Mouse (Mus musculus): ENCODE results near the gene Pemt. TPM values are rescaled to one million over a fixed set of nuclear protein-coding genes. Genes with fewer than 3 reads are reported as not detected.

Pemt gene
- polyA plus RNA-seq, 1 experiment from 2014 or later, result 7.4 TPM

DNA sequence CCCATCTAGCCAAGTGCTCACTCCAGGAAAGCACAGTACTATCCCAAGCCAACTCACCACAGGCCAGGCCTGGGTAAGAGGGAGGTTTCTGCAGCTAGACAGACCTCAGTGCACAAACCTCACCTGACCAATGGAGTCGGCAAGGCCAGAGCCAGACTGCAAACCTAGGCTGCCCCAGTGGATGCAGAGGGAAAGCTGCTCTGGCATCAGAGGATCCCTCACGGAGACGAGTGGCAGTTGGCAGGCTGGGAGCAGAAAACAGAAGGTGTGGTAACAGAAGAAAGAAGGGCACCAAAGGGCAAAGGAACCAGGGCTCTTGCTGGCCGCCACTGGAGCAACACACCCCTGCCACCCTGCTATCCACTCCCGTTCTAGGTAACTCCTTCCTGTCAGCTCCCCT lies 20.1 kb downstream of the Pemt start:
- no peak overlapping the region for H3K4me3 ChIP-seq
- H3K9ac ChIP-seq, result no peak overlapping the region
- no peak overlapping the region for H3K4me2 ChIP-seq
- no peaks in the 10 kb centered on the region for H3K36me3 ChIP-seq
- no peak overlapping the region for H3K27ac ChIP-seq
- H3K4me1 ChIP-seq (replicated peaks), result peaks cover 11% of the 10 kb centered on the region
- 83% methylated on average over 5 of the region's 5 CpGs for WGBS
- H3K27me3 ChIP-seq, result no peaks in the 10 kb centered on the region
- no peak for ATAC-seq (ENCODE audit: low FRiP score)
- H3K9me3 ChIP-seq, result no peaks in the 10 kb centered on the region

GRCm38 (mm10) chr11:60021201-60021600 lies 25.1 kb downstream of the Pemt start:
- Histone ChIP-seq H3K9ac (no peak overlapping the region), H3K27me3 (no peaks in the 10 kb centered on the region), H3K4me3 (no peak overlapping the region), H3K4me2 (no peak overlapping the region), H3K27ac (no peak overlapping the region), H3K36me3 (no peaks in the 10 kb centered on the region), H3K4me1 (replicated peaks) (no peaks in the 10 kb centered on the region), H3K9me3 (no peaks in the 10 kb centered on the region)
- WGBS, result 90% methylated on average over 6 of the region's 6 CpGs
- ATAC-seq (ENCODE audit: low FRiP score), result no peak

DNA sequence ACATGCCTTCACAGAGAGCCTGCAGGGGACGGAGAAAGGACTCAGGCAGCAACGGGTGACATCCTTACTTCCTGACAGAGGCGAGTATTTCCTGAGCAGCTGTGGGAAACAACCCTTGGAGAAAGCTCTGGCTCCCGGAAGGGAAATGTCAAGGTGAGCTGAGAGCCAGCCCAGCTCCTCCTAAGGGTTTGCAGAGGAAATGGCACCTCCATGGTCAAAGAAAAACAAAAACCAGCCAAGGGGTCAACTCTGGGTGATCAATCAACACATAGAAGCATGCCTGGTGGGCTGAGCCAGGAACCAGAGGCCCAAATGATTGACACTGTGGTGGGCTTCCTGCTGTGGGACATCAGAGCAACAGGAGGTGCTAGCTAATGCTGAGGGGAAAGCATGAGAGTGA lies 29.6 kb downstream of the Pemt start:
- Histone ChIP-seq H3K4me1 (replicated peaks) (no peaks in the 10 kb centered on the region; the same call in 1 of the 2 replicates), H3K36me3 (no peaks in the 10 kb centered on the region), H3K9ac (no peak overlapping the region), H3K27ac (no peak overlapping the region), H3K9me3 (no peaks in the 10 kb centered on the region), H3K27me3 (no peaks in the 10 kb centered on the region), H3K4me2 (no peak overlapping the region), H3K4me3 (no peak overlapping the region)
- no peak for ATAC-seq (ENCODE audit: low FRiP score)
- 66% methylated on average over 4 of the region's 4 CpGs for WGBS

GRCm38 (mm10) chr11:60011516-60011915 lies 34.8 kb downstream of the Pemt start:
- Histone ChIP-seq H3K27ac (no peak overlapping the region), H3K36me3 (no peaks in the 10 kb centered on the region), H3K27me3 (no peaks in the 10 kb centered on the region), H3K4me1 (replicated peaks) (peaks cover 16% of the 10 kb centered on the region), H3K4me2 (no peak overlapping the region), H3K9me3 (no peaks in the 10 kb centered on the region), H3K4me3 (no peak overlapping the region), H3K9ac (no peak overlapping the region)
- WGBS, result 73% methylated on average over 3 of the region's 3 CpGs
- no peak for ATAC-seq (ENCODE audit: low FRiP score)

GRCm38 (mm10) chr11:60009451-60009850 lies 36.8 kb downstream of the Pemt start:
- 44% methylated on average over 3 of the region's 3 CpGs for WGBS
- no peak overlapping the region for H3K4me2 ChIP-seq
- H3K4me3 ChIP-seq, result no peak overlapping the region
- no peak for ATAC-seq (ENCODE audit: low FRiP score)
- H3K9ac ChIP-seq, result no peak overlapping the region
- H3K27me3 ChIP-seq, result no peaks in the 10 kb centered on the region
- H3K36me3 ChIP-seq, result no peaks in the 10 kb centered on the region
- peaks cover 16% of the 10 kb centered on the region for H3K4me1 ChIP-seq (replicated peaks)
- no peak overlapping the region for H3K27ac ChIP-seq
- no peaks in the 10 kb centered on the region for H3K9me3 ChIP-seq

GRCm38 (mm10) chr11:60005866-60006265 lies 40.4 kb downstream of the Pemt start:
- no peak overlapping the region for H3K4me3 ChIP-seq
- peaks cover 16% of the 10 kb centered on the region for H3K4me1 ChIP-seq (replicated peaks)
- H3K9ac ChIP-seq, result no peak overlapping the region
- no peaks in the 10 kb centered on the region for H3K36me3 ChIP-seq
- H3K9me3 ChIP-seq, result no peaks in the 10 kb centered on the region
- H3K27ac ChIP-seq, result no peak overlapping the region
- no peak overlapping the region for H3K4me2 ChIP-seq
- 76% methylated on average over 3 of the region's 3 CpGs for WGBS
- no peaks in the 10 kb centered on the region for H3K27me3 ChIP-seq
- no peak for ATAC-seq (ENCODE audit: low FRiP score)

DNA sequence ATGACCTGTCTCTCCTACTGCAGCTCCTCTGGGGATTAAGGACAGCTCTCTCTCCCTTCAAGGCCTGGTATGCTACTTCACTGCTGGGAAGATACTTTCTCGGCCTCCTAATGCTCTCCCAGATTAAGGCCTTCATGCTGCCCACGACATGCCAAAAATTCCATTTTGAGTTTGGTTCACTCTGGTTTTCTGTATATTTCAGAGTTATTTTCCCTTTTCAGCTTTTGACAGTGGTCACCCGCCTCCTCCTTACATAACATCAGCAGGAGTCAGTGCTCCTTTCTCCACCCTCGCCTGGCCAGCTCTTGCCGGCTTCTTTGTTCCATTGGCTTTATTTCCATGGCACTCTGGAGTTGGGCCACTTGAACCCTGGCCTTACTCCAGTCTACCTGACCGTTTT lies 41.6 kb downstream of the Pemt start:
- H3K4me3 ChIP-seq, result no peak overlapping the region
- H3K36me3 ChIP-seq, result no peaks in the 10 kb centered on the region
- WGBS, result 61% methylated on average over 6 of the region's 6 CpGs
- H3K27me3 ChIP-seq, result no peaks in the 10 kb centered on the region
- peaks cover 13% of the 10 kb centered on the region for H3K4me1 ChIP-seq (replicated peaks)
- H3K27ac ChIP-seq, result no peak overlapping the region
- H3K4me2 ChIP-seq, result no peak overlapping the region
- no peak for ATAC-seq (ENCODE audit: low FRiP score)
- H3K9ac ChIP-seq, result no peak overlapping the region
- no peaks in the 10 kb centered on the region for H3K9me3 ChIP-seq

GRCm38 (mm10) chr11:60003811-60004210 lies 42.5 kb downstream of the Pemt start:
- Histone ChIP-seq H3K4me1 (replicated peaks) (peaks cover 4% of the 10 kb centered on the region; the same call in 1 of the 2 replicates), H3K4me2 (no peak overlapping the region), H3K36me3 (no peaks in the 10 kb centered on the region), H3K4me3 (no peak overlapping the region), H3K9ac (no peak overlapping the region), H3K27me3 (no peaks in the 10 kb centered on the region), H3K27ac (no peak overlapping the region), H3K9me3 (no peaks in the 10 kb centered on the region)
- no peak for ATAC-seq (ENCODE audit: low FRiP score)
- WGBS, result 86% methylated on average over 8 of the region's 8 CpGs

DNA sequence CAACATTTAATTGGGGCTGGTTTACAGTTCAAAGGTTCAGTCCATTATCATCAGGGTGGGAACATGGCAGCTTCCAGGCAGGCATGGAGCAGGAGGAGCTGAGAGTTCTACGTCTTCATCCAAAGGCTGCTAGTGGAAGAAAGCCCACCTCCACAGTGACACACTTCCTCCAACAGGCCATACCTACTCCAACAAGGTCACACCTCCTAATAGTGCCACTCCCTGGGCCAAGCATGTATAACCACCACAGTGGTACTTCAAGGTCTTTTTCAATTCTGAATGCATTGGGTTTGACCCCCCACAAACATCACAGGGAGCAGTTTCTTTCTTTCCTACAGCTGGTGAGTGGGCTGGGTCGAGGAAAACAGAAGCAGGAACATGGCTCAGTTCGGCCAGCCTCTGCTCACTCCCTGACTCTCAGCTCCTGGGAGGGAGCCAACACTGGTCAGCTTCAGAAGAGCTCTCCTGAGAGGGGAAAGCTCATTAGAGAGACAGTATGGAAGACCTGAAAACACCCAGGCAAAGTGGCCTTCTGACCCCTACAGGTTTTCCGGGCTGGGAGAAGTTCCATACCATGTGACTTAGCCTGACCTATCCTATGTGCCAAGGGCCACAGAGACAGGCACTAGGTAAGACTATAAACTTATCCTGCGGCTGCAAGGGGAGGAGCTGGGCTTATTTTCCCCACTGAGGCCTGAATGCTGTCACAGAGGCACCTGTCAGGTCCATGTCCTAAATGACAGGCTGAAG lies 44.9 kb downstream of the Pemt start:
- Histone ChIP-seq H3K36me3 (no peaks in the 10 kb centered on the region), H3K9ac (no peak overlapping the region), H3K4me1 (replicated peaks) (no peaks in the 10 kb centered on the region), H3K27me3 (no peaks in the 10 kb centered on the region), H3K9me3 (no peaks in the 10 kb centered on the region), H3K4me2 (no peak overlapping the region), H3K4me3 (no peak overlapping the region), H3K27ac (no peak overlapping the region)
- WGBS, result 87% methylated on average over 5 of the region's 5 CpGs
- ATAC-seq (ENCODE audit: low FRiP score), result no peak

GRCm38 (mm10) chr11:59994318-59994717 lies 52.0 kb downstream of the Pemt start:
- H3K36me3 ChIP-seq, result no peaks in the 10 kb centered on the region
- H3K4me3 ChIP-seq, result no peak overlapping the region
- H3K4me1 ChIP-seq (replicated peaks), result no peaks in the 10 kb centered on the region
- H3K27me3 ChIP-seq, result no peaks in the 10 kb centered on the region
- H3K9me3 ChIP-seq, result no peaks in the 10 kb centered on the region
- no peak overlapping the region for H3K9ac ChIP-seq
- H3K27ac ChIP-seq, result no peak overlapping the region
- no peak overlapping the region for H3K4me2 ChIP-seq
- no peak for ATAC-seq (ENCODE audit: low FRiP score)
- WGBS, result 73% methylated on average over 9 of the region's 9 CpGs

DNA sequence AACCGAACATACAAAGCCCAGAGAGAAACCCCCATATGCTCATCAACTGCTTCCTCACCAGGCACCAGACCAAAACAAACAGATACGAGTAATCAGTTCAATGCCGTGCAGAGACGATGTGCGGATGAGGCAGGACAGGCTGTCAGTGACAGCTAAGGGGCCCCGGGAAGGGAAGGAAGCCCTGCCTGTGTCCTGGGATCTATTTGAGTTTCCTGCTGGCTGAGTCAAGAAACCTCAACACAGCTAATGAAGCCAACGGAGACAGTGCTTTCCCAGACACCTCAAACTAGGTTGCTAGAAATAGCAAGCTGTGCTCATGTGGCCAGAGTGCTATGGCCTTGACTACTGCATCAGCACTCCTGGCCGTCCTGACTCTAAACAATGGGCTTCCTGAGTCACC lies 54.9 kb downstream of the Pemt start:
- no peak overlapping the region for H3K9ac ChIP-seq
- H3K36me3 ChIP-seq, result no peaks in the 10 kb centered on the region
- no peaks in the 10 kb centered on the region for H3K4me1 ChIP-seq (replicated peaks)
- WGBS, result 81% methylated on average over 8 of the region's 8 CpGs
- H3K9me3 ChIP-seq, result no peaks in the 10 kb centered on the region
- H3K27me3 ChIP-seq, result 0 out of 2 replicates have a peak, but pooled peaks cover 4% of the 10 kb centered on the region
- no peak for ATAC-seq (ENCODE audit: low FRiP score)
- H3K4me2 ChIP-seq, result no peak overlapping the region
- no peak overlapping the region for H3K27ac ChIP-seq
- H3K4me3 ChIP-seq, result no peak overlapping the region

DNA sequence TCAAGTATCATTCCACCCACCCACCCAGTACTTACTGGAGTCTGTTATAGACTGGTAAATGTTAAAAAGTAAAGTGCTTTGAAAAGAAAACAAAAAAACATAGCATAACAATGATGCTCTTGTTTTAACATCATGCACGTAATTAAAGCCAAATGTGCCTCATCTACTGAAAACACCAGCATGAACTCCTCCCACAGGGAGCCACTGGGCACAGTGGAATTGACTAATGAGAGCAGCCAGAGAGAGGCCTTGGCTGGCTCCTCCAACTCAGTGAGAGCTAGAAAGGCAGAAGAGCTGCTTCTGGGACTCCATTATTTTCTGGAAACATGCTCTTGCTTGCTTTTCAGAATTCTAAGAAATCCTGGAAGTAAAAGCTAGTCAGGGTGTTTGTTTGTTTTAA lies 56.9 kb downstream of the Pemt start:
- H3K36me3 ChIP-seq, result no peaks in the 10 kb centered on the region
- no peak overlapping the region for H3K9ac ChIP-seq
- H3K4me3 ChIP-seq, result no peak overlapping the region
- H3K27ac ChIP-seq, result no peak overlapping the region
- H3K4me2 ChIP-seq, result no peak overlapping the region
- ATAC-seq (ENCODE audit: low FRiP score), result no peak
- H3K4me1 ChIP-seq (replicated peaks), result no peaks in the 10 kb centered on the region
- WGBS, result 83% methylated on average over 1 of the region's 1 CpGs
- 0 out of 2 replicates have a peak, but pooled peaks cover 7% of the 10 kb centered on the region for H3K27me3 ChIP-seq
- no peaks in the 10 kb centered on the region for H3K9me3 ChIP-seq

GRCm38 (mm10) chr11:59977831-59978230 lies 68.5 kb downstream of the Pemt start:
- Histone ChIP-seq H3K36me3 (no peaks in the 10 kb centered on the region), H3K4me3 (no peak overlapping the region), H3K9ac (peak overlapping the region; percentile 13; the same call in 1 of the 2 replicates), H3K4me2 (no peak overlapping the region), H3K4me1 (replicated peaks) (peaks cover 16% of the 10 kb centered on the region), H3K27ac (no peak overlapping the region), H3K9me3 (no peaks in the 10 kb centered on the region), H3K27me3 (peaks cover 47% of the 10 kb centered on the region)
- WGBS, result 81% methylated on average over 5 of the region's 5 CpGs
- ATAC-seq (ENCODE audit: low FRiP score), result no peak

All from hindbrain, embryonic 13.5 days (tissue).